Mouse (Mus musculus): Measurements from ENCODE around the gene Plxna3.
"Not testable (repeated sequence)": the region's sequence is repeated elsewhere in the genome, so short reads cannot be mapped to it uniquely, and the experiment has no call there.

Plxna3 gene

DNA sequence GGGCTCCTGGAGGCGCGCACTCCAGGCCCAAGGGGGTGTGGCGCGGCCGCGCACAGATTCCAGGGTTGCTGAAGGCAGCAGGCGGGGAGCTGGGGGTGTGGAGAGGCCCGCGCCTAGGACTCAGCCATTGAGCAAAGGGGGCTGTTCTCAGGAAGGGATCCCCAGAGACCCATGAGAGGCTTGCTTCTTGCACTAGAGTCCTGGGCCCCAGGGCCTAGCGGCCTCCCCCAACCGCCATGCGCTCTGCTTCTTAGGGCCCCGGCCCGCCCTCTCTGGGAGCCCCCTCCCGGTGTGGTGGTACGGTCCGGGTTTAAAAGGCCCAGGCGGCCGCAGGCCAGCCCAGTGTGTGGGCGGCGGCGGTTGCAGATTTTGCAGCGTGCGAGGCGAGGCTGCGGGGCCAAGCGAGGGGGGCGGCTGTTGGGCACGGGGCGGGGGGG, at the start of gene Plxna3:
TSS of gene Plxna3 (plus strand) at position 342 of the 437 bp plus-strand sequence.
- peak; percentile 55 for DNase-seq (ENCODE audit: low spot score)

DNA sequence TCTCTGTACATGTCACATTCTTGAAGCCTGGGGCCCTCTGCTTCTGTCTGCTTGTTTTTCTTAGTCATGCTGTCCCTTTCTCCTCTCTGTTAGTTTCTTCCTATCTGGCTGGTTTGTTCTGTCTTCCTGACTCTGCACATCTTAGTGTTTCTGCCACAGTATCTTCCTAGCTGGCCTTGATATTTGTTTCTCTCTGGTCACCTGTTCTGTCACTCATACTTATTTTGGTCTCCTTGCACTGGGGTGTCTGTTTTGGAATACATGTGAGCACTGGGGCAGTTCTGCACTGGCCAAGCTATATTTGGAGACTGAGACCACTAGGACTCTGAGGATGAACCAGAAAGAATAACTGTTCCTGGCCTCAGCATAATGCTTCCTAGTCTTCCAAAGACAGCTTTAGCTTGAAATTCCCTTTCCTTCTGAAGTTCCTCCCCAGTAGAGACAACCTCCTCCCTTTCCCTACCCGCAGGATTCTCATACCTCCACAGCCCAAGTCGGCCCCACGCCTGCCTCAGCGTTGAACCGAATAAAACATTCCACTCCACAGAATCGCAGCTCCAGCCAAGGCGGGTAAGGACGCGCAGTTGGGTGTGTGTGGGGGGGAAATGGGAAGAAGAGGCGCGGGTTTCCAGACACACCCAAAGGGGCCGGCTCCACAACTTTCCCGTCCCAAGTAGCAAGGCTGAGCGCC, 47.7 kb upstream of the Plxna3 start:
- DNase-seq (ENCODE audit: low spot score) = no peak

DNA sequence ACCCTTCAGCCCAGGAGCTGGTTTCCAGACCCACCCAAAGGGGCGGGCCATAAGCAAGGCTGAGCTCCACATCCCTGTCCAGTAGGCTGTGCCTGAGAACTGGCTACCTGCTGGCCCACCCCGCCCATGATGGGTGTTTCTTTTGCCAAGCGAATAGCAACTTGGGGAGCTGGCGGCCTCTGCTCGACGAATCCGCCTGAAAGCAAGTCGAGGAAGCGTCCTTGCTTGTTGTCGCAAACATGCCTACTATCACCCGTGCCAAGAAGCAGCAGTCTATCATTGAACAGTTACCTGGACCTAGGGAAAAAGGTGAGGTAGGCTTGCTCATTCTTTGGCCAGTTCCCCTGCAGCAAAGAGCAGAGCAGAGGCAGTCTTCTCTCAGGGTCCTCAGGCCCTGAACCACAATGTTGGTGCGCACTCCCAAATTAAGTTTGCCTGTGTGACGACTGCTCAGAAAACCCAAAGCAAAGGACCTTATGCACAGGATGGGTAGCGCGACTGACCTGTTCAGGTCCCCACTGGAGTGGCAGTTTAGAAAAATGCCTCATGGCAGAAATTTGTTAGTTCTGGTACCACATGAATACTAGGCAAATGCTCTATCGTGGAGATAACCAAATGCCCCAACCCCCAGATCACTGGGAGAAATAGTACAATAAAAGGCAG, 47.0 kb upstream of the Plxna3 start, which contains the start of the genes Taz and Dnase1l1:
TSS of gene Taz (plus strand) at position 181 of the 663 bp plus-strand sequence.
TSS of gene Dnase1l1 (minus strand) at position 606 of the 663 bp plus-strand sequence.
- peak; percentile 80 for DNase-seq (ENCODE audit: low spot score)

DNA sequence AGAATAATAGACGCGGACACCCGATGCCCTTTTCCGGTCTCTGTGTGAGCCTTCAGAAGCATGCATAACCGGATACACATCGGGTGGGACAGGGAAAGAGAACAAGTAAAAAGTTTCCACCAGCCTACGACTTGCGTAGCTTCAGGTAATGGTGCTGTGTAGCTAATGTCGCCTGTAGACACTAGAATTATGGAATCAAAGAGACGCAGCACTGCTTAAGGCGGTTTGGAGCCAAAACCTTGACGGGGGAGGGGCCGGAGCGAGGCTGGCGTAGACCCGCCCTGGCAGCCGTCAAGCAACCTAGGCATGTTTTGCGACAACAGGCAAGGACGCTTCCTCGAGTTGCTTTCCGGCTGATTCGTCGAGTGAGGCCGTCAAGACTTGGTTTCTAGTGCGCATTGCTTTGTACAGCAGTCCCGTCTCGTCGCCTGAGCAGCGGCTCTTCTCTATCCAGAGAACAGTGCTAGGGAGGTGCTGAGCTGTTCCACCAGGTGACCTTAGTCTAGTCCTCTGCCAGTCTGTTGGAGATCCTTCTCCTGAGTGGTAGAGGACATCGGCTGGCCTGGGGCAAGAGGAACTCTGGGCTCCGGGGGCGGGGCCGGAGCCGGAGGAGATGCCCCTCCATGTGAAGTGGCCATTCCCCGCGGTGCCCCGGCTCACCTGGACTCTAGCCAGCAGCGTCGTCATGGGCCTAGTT, 46.3 kb upstream of the Plxna3 start:
- peak; percentile 77 for DNase-seq (ENCODE audit: low spot score)

DNA sequence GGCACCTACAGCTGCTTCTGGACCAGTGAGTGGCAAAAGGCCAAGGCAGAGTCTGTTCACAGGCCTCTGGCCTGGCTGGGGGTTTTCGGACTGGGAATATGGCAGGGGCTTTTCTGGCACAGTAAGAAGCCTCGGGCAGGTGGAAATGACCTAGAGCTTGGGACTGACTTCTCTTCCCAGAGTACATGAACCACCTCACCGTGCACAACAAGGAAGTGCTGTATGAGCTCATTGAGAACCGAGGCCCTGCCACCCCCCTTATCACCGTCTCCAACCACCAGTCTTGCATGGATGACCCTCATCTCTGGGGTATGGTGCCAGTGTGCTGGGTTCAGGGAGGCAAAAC, 45.8 kb upstream of the Plxna3 start:
- no peak for DNase-seq (ENCODE audit: low spot score)

DNA sequence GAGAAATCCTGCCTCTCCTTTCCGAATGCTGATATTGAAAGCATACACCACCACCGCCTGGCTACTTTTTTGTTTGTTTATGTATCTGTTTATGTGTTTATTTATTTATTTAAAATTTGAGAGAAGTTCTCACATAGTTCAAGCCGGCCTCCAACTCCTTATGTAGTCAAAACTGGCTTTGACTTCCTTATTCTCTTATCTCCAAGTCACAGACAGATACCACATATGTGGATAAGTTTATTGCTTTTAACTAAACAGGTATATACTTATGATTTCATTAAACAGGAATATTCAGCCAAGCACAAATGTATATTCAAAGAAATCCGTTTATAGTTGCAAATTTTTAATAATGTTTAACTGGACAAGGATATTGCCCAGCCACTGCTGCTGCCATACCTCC, 35.4 kb upstream of the Plxna3 start:
- DNase-seq (ENCODE audit: low spot score) = no peak

DNA sequence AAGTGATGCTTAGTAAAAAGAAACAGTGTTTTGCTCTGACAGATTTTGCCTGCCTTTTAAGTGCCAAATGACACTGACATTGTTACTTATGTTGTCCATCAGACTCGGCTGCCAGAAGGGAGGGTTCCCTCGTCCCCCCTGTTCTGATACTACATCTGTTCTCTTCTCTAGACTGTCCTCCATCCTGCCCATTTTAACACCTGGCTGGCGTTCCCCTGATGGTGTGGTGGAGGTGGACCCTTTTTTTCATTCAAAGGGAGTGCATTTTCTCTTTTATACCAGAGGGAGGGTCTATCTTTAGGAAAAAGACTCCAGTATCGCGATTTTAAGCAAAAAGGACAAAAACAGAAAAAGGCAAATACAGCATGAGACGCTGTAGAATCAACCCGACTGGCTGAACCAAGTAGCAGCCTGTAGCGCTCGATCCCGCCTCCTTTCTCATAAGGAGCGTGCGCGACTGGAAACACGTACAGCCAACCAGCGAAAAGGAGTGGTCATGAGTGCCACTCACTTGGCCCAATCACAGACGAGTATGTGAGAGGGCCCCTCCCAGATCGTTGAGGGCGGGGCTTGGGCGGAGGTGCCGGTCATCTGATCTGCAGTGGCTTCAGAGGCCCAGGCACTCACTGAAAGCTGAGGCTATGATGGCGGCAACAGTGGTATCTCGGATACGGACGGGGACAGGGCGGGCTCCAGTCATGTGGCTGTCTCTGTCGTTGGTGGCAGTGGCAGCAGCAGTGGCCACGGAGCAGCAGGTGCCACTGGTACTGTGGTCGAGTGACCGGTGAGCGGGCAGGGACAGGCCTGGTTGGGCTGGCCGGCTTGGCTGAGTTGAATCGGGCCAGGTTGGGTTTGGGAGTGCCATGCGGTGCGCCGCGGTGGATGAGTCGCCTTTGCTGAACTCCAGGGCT, 32.1 kb upstream of the Plxna3 start, which contains the start of gene Atp6ap1:
TSS of gene Atp6ap1 (plus strand) at position 560 of the 911 bp plus-strand sequence.
- peak; percentile 90 for DNase-seq (ENCODE audit: low spot score)

DNA sequence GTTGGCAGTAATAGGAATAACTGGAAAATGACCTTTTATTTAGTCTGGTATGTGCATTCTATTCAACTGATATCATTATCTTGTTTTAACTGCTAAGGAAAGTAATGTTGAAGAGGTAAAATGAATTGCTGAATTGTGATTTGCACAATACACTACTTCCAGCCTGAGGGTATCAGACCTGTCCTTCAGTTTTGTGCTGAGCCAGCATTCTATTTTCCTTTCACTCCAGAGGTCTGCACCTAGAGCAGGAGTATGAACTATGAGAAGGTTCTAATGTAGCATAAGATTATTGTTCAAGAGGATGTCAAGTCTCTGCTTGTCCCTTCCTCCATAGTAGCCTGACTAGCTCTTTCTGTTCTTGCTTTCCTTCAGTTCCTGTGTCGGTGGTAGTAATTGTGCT, 30.5 kb upstream of the Plxna3 start:
- DNase-seq (ENCODE audit: low spot score) = no peak

DNA sequence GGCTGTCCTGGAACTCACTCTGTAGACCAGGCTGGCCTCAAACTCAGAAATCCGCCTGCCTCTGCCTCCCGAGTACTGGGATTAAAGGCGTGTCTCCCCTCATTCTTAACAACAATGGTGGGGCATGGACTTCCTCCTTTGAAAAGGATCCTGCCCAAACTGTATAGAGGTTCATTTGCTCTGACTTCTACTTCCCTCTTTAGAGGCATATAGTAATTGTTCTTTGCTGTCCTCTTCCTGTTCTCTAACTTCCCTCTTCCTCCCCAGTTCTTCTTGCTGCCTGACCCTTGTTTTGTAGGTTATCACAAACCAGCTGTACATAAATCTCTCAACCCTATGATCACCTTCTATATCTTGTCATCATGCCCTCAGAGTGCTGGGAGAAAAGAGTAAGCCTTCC, 29.1 kb upstream of the Plxna3 start:
- DNase-seq (ENCODE audit: low spot score) = no peak

DNA sequence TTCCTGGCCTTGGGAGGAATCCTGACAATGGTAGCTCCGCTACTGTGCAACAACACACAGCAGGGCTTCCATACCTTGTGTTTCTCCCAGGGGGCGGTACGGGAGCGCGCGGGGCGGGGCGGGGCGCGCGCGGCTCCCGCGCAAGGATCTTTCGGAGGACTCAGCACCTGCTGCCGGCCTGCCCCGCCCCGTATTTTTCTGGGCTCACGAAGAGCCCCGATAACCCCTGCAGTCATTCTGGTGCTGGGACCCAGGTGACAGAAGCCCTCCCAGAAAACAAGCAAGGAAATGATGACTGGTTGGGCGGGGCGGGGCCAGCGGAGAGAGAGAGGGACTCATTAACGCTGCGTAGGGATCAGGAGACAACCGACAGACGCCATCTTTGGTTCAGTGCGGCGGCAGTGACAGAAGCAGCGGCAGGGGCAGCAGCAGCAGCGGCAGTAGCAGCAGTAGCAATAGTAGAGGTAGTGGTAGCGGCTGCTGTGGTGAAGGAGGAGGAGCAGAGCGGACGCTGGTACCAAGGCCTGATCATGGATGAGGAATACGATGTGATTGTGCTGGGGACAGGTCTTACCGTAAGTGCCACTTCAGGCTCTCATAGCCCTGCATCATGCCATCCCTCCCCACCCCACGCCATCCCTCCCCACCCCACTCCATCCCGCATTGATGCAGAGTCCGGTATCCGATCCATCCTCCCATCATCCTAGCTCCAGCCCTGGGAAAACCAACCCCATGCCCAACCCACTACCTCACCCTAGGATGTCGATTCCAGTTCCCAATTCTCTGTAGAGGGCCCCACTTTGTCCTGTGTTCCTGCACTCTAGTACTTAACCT, 23.8 kb upstream of the Plxna3 start, which contains the start of gene Gdi1:
TSS of gene Gdi1 (plus strand) at position 132 of the 834 bp plus-strand sequence.
- peak; percentile 71 for DNase-seq (ENCODE audit: low spot score)

DNA sequence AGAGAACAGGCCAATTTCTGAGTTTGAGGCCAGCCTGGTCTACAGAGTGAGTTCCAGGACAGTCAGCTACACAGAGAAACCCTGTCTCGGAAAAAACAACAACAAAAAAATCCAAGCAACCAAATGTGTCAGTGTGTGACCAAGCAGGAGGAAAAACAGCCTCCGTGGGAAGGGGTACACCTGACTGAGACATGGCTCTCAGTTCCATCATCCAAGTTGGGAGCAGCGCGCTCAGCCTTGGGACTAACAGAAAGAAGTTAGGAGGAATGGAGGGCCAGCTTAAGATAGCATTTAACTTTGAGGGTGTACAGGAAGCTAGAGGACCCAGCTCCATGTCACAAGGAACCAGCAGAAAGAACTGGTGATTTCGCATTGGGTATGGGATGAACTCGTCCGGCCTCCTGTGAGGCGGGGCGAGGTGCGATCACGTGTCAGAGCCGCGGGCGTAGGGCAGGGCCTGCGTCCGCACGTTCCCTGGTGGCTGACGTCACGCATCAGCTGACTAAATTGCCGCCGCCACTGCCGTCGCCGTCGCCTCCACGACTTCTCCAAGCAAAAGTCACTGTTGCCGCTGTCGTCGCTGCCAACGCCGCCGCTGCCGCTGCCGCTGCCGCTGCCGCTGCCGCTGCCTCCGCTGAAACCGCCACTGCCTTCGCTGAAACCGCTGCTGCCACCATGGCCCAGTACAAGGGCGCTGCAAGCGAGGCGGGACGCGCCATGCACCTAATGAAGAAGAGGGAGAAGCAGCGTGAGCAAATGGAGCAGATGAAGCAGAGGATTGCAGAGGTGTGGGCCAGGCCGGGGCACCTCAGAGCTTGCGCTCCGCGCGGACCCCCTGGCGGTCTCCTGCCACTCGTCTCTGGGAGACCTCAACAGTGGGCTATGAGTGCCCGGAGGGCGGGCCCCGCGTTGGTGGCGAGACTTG, 16.1 kb upstream of the Plxna3 start, which contains the start of gene Fam50a:
TSS of gene Fam50a (plus strand) at position 494 of the 925 bp plus-strand sequence.
- DNase-seq (ENCODE audit: low spot score) = peak; percentile 78

DNA sequence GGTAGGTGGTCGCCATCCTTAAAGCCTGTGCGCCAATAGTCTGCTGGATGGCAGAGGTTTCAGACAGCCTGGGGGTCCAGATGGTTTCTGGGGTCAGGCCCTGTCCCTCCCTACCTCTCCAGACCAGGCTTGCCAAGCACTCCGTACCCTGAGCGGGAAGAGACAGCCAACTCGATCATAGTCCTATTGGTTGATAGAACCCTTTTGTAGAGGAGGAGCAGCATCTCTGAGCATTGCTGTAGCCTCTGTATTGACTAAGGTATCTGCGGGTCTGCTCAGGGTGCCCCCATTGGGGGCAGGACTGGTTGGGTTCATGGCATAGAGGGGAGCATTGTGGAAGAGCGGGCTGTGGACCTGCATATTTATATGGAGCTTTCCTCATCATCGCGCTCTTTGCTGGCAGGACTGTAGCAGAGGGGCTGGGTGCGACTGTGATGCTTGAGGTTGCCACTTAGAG, 377 bp downstream of the Plxna3 start:
- DNase-seq (ENCODE audit: low spot score) = no peak

DNA sequence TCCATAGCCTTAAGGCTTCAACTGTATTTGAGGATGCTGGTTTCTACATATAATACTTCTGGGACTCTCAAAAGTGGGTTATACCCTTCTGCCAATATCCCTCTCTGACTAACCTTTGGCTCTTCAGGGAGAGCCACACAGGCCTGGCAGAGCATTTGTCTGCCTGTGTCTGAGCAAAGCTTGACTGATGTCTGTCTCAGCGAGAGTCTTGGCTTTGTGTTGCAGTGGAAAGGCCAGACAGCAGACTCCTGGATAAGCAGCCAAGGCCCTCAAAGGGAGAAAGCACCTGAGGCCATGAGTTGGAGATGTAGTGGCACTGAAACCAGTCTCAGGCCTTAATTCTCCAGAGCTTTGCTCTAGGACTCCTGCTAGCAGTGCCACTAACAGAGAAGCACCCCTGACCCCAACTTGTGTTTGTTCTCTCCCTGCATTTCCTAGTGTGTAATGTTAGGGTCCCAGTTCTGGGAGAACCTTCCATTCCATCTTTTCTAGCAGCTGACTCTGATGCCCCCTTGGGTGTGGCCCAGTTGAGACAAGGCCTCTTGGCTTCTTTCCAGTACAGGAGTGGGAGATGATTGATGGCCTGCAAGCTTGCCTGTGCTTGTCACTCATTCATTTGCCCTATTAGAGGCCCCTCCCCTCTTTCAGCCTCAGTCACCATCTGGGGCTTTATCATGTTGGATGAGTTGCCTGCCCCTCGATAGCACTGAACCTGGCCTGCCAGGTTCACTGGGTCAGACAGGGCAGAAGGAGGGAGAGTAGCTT, 1.5 kb downstream of the Plxna3 start:
- DNase-seq (ENCODE audit: low spot score) = no peak

DNA sequence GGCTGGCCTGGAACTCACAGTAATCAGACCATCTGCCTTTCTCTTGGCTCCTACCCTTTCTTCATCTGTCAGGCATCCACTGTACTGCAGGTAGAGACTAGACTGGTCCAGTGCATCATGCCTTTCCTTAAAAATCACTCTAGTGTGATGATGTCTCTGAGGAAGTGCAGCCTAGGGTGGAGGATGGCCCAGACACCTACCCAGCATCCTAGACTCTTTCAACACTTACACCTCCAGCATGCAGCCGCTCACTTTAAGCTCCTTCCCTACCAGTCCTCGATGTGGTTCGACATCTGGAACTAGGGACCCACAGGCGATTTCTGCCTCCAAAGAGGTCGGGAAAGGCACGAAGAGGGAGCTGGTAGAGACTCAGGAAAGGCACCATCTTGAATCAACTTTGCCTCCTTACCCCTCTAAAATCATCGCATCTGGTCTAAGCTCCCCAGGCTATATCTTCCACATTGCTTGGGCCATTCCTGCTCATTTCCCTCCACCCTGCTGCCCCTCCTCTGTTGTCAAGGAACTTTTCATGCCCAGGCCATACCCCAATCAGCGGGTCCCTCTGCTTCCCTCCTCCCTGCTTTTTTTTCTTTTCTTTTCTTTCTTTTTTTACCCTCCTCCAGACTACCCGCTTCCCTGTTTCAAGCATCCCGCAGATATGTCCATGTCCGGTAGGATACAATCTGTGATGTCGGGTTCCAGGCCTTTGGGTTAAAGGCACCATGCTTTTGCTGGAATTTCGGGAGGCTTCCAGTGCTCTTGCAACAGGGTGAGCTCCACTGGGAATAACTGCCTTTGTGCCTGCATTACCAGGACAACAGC, 24.0 kb downstream of the Plxna3 start:
- no peak for DNase-seq (ENCODE audit: low spot score)

DNA sequence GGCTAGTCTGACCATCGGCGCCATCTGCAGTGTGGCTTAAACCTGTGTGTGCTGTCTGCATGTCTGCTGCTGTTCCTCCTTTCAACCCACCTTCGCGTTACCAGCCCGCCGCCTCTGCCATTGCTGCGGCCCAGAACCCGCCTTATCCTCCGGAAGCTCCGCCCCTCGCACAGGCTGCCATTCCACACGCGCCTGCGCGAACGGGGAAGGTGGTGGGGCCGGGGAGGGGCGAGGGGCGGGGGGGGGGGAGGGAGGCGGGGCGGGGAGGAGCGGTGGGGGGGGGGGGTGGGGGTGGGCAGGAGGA, 24.6 kb downstream of the Plxna3 start, which contains the start of gene Lage3:
TSS of gene Lage3 (minus strand) at position 152 of the 304 bp plus-strand sequence.
- peak; percentile 56 for DNase-seq (ENCODE audit: low spot score)

DNA sequence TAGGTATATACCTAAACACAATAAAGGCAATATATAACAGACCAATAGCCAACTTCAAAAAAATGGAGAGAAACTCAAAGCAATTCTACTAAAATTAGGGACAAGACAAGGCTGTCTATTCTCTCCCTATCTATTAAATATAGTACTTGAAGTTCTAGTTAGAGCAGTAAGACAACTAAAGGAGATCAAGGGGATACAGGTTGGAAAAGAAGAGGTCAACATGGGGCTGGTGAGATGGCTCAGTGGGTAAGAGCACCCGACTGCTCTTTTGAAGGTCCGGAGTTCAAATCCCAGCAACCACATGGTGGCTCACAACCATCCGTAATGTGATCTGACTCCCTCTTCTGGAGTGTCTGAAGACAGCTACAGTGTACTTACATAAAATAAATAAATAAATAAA, 28.2 kb downstream of the Plxna3 start:
- not testable (repeated sequence) for DNase-seq (ENCODE audit: low spot score)

DNA sequence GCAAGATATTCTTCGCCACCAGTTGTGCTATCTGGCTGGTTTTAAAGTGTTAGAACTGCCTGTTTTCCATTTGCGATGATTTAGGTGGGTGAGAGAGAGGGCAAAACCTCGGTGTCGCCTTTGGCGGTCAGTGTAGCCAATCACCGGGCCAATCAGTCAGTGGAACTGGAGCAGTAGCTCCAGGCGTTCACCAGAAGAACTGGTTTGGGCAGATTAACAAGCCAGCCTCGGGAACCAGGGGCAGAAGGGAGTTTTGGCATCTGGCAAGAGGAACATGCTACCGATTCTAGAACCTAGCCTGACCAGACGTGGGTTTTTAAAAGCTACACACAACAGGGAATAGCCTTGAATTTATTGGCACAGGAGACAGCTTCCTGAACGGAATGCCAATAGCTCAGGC, 30.3 kb downstream of the Plxna3 start:
- no peak for DNase-seq (ENCODE audit: low spot score)

DNA sequence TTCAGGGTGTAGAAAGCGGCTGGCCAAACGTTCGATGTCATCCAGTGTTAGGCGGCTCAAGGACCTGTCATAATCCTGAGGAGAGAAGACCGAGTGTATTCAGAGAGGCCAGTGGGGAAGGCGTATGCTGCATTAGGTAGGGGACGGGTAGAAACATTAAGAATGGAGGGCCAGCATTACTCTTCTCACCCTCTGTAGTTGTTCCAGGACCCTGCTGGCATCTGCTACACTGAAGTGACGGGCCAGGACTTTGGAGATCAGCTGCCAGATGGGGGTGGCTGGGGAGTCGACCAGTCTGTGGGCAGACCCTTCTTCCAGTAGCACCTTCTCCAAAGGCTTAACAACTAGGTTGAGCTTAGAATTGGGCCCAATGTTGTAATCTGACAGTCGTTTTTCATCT, 38.6 kb downstream of the Plxna3 start:
- no peak for DNase-seq (ENCODE audit: low spot score)
